ENCODE assay signal across 30 mouse cellular contexts in the genomic region with DNA sequence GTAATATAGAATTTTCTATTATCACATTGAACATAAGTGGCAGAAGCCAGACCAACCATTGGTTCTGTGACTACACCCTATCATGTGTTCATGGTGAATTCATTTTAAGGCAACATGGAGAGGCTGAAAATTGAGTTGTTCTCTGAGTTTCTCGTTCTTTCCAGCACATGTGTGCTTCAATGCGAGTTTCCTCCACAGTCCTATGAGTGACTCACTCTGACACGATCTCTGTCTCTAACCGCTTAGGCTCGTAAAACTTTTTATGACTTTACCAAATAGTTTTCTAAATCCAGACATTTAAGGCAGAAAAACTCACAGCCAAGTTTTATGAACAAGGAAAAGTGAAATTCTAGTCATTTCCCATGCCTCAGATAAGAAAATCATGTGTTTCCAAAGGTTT.
DNase-seq lines count a peak whose midpoint lies in the region; ATAC-seq and TF ChIP-seq lines count a peak whose summit lies in the region.
"Had no signal": no experiment of that assay in that cellular context is flagged by ENCODE, and none has a peak within 500 bp of the region (broad histone marks: within the 10 kb centered on the region; RNA-seq: fewer than 3 reads in every experiment).

No protein-coding gene starts in this region.

- no peak for TF ChIP-seq CTCF in embryonic fibroblast, embryonic 13.5 days (IDR thresholded peaks at IDR 0.05; ENCODE audit: borderline replicate concordance, insufficient read depth, low read length)
- no peak for TF ChIP-seq CTCF in gastrocnemius, adult 2 months (IDR thresholded peaks at IDR 0.05)

- no peaks in the 10 kb centered on the region; the same call in 1 of the 2 replicates for H3K9me3 ChIP-seq in limb, embryonic 13.5 days
- H3K9me3 ChIP-seq in limb, embryonic 10.5 days (replicated peaks): no peaks in the 10 kb centered on the region
- H3K9me3 ChIP-seq: embryonic facial prominence, embryonic 12.5 days; embryonic facial prominence, embryonic 15.5 days; forebrain, embryonic 10.5 days; heart, embryonic 12.5 days; heart, embryonic 15.5 days had no signal

- peak overlapping the region; percentile 33; the same call in 1 of the 2 replicates for H3K27ac ChIP-seq in limb, embryonic 13.5 days
- no peak overlapping the region for H3K27ac ChIP-seq in limb, embryonic 10.5 days
- H3K27ac ChIP-seq in embryonic fibroblast, embryonic 13.5 days (ENCODE audit: insufficient read depth, low read length): peak overlapping the region; percentile 80; the same call in 1 of the 2 replicates
- no peak overlapping the region for H3K27ac ChIP-seq in gastrocnemius, adult 2 months
- H3K27ac ChIP-seq: embryonic facial prominence, embryonic 12.5 days; embryonic facial prominence, embryonic 15.5 days; forebrain, embryonic 10.5 days; forebrain, embryonic 13.5 days; heart, embryonic 15.5 days; hindbrain, embryonic 14.5 days; hindbrain, postnatal 0 days had no signal

- peaks cover 11% of the 10 kb centered on the region for H3K4me1 ChIP-seq in limb, embryonic 13.5 days
- H3K4me1 ChIP-seq in limb, embryonic 10.5 days: no peaks in the 10 kb centered on the region
- H3K4me1 ChIP-seq in embryonic fibroblast, embryonic 13.5 days (ENCODE audit: control insufficient read depth, insufficient read depth, low read length): no peaks in the 10 kb centered on the region
- H3K4me1 ChIP-seq: embryonic facial prominence, embryonic 12.5 days; embryonic facial prominence, embryonic 15.5 days; forebrain, embryonic 10.5 days; forebrain, embryonic 13.5 days; heart, embryonic 12.5 days; heart, embryonic 15.5 days had no signal

- H3ac ChIP-seq in myocyte (ENCODE audit: control insufficient read depth, insufficient read length): no peak overlapping the region

- no peaks in the 10 kb centered on the region for H3K79me2 ChIP-seq in myocyte (ENCODE audit: control insufficient read depth, insufficient read depth)

- no peak for DNase-seq in limb, embryonic 10.5 days (ENCODE audit: low spot score)
- no peak for DNase-seq in gastrocnemius, adult 2 months
- no peak for DNase-seq in heart, postnatal 4 days
- DNase-seq: adrenal gland, postnatal 10 days; adrenal gland, postnatal 36 days; cerebellum, adult 2 months; cerebellum, adult 9-11 months; cerebellum, postnatal 25 days; gastrocnemius, postnatal 25 days; heart, adult 18-20 months; heart, postnatal 10 days; heart, postnatal 36 days had no signal

- no peaks in the 10 kb centered on the region for H3K36me3 ChIP-seq in limb, embryonic 13.5 days
- no peaks in the 10 kb centered on the region for H3K36me3 ChIP-seq in limb, embryonic 10.5 days
- H3K36me3 ChIP-seq in myocyte (ENCODE audit: control insufficient read depth, insufficient read depth): no peaks in the 10 kb centered on the region
- H3K36me3 ChIP-seq: embryonic facial prominence, embryonic 12.5 days; embryonic facial prominence, embryonic 15.5 days; forebrain, embryonic 10.5 days; G1E; heart, embryonic 12.5 days; heart, embryonic 15.5 days had no signal

- ATAC-seq in limb, embryonic 13.5 days (ENCODE audit: low FRiP score, low read depth): peak; percentile 71; the same call in 1 of the 2 replicates
- ATAC-seq: forebrain, embryonic 13.5 days; forebrain, embryonic 16.5 days; hindbrain, postnatal 0 days; inflammation-experienced regulatory T-cells, adult 6 months; intestine, embryonic 16.5 days; Patski had no signal

- no peak overlapping the region for H3K9ac ChIP-seq in limb, embryonic 13.5 days
- H3K9ac ChIP-seq: embryonic facial prominence, embryonic 12.5 days; embryonic facial prominence, embryonic 15.5 days; forebrain, embryonic 13.5 days; heart, embryonic 12.5 days; heart, embryonic 15.5 days; hindbrain, embryonic 14.5 days had no signal

- H3K4me3 ChIP-seq in limb, embryonic 13.5 days: no peak overlapping the region
- H3K4me3 ChIP-seq in limb, embryonic 10.5 days: no peak overlapping the region
- no peak overlapping the region for H3K4me3 ChIP-seq in embryonic fibroblast, embryonic 13.5 days (ENCODE audit: insufficient read depth, low read length)
- no peak overlapping the region for H3K4me3 ChIP-seq in myocyte
- no peak overlapping the region for H3K4me3 ChIP-seq in gastrocnemius, adult 2 months
- H3K4me3 ChIP-seq: embryonic facial prominence, embryonic 12.5 days; embryonic facial prominence, embryonic 15.5 days; erythroblast, embryonic 14.5 days; forebrain, embryonic 10.5 days; forebrain, embryonic 13.5 days; heart, embryonic 12.5 days; heart, embryonic 15.5 days had no signal

- 14% methylated on average over 5 of the region's 5 CpGs for WGBS in limb, embryonic 13.5 days
- 72% methylated on average over 5 of the region's 5 CpGs for WGBS in limb, embryonic 10.5 days

- no peak overlapping the region for H3K4me2 ChIP-seq in limb, embryonic 13.5 days (replicated peaks)
- H3K4me2 ChIP-seq in myocyte (ENCODE audit: low read depth): peak overlapping the region; percentile 59
- H3K4me2 ChIP-seq: embryonic facial prominence, embryonic 12.5 days; embryonic facial prominence, embryonic 15.5 days; forebrain, embryonic 13.5 days; heart, embryonic 12.5 days; heart, embryonic 15.5 days; hindbrain, embryonic 14.5 days had no signal

- H3K27me3 ChIP-seq in limb, embryonic 13.5 days: peaks cover 8% of the 10 kb centered on the region
- H3K27me3 ChIP-seq in limb, embryonic 10.5 days (ENCODE audit: low read depth, poor library complexity, severe bottlenecking): no peaks in the 10 kb centered on the region
- no peaks in the 10 kb centered on the region for H3K27me3 ChIP-seq in myocyte (ENCODE audit: control insufficient read depth, insufficient read depth, insufficient read length)
- H3K27me3 ChIP-seq: CH12.LX; embryonic facial prominence, embryonic 12.5 days; embryonic facial prominence, embryonic 15.5 days; forebrain, embryonic 13.5 days; heart, embryonic 15.5 days; Patski had no signal

- intact Hi-C loops in gastrocnemius, adult 2 months (cut with DNase I): no loop called here

- TF ChIP-seq POLR2A in embryonic fibroblast, embryonic 13.5 days (IDR thresholded peaks at IDR 0.05; ENCODE audit: low read depth, low read length): no peak
- TF ChIP-seq POLR2A in myocyte (IDR thresholded peaks at IDR 0.05; ENCODE audit: insufficient read length, low read depth): no peak

TF ChIP-seq in myocyte, 11 proteins besides CTCF, POLR2A, EP300 and RAD21:
- TF ChIP-seq TCF12 (IDR thresholded peaks at IDR 0.05; ENCODE audit: insufficient read depth, poor library complexity, severe bottlenecking): no peak
- TF ChIP-seq MAX (IDR thresholded peaks at IDR 0.05; ENCODE audit: low read depth): no peak
- TF ChIP-seq TCF3 (IDR thresholded peaks at IDR 0.05; ENCODE audit: insufficient read length, low read depth): no peak
- TF ChIP-seq REST (IDR thresholded peaks at IDR 0.05; ENCODE audit: insufficient read depth, insufficient read length): no peak
- no peak for TF ChIP-seq SRF (IDR thresholded peaks at IDR 0.05; ENCODE audit: control insufficient read depth, insufficient read length, low read depth)
- no peak for TF ChIP-seq E2F4 (IDR thresholded peaks at IDR 0.05; ENCODE audit: insufficient read depth)
- no peak for TF ChIP-seq CEBPB (IDR thresholded peaks at IDR 0.05; ENCODE audit: insufficient read depth, poor library complexity, severe bottlenecking)
- no peak for TF ChIP-seq MYOG (IDR thresholded peaks at IDR 0.05; ENCODE audit: control insufficient read depth in 1 of 3, insufficient read depth in 1 of 3, insufficient read length in 2 of 3, low read depth in 2 of 3)
- no peak for TF ChIP-seq USF1 (IDR thresholded peaks at IDR 0.05; ENCODE audit: low read depth)
- no peak for TF ChIP-seq POLR2AphosphoS2 (IDR thresholded peaks at IDR 0.05; ENCODE audit: insufficient read length, low read depth)
- TF ChIP-seq MYOD1 (IDR thresholded peaks at IDR 0.05; ENCODE audit: control insufficient read depth in 1 of 3, insufficient read length in 2 of 3, low read depth in 2 of 3): no peak

Comparison
In these comparisons a context has a peak if more than half of its experiments do, and no peak if none do; other contexts are left out.
1. H3K27ac ChIP-seq: peak in limb, embryonic 13.5 days (single experiment) and embryonic fibroblast, embryonic 13.5 days (single experiment); none in limb, embryonic 10.5 days (single experiment) and gastrocnemius, adult 2 months (single experiment).